Mouse (Mus musculus) small intestine, adult 2 months (tissue): ENCODE results near the gene Pacrg. TPM values are rescaled to one million over a fixed set of nuclear protein-coding genes. Genes with fewer than 3 reads are reported as not detected.

Source experiments
- H3K27ac ChIP-seq: fragments of 200-500 bp; 2 replicates; pipeline ENCODE4 v1.5.1; 2012; ENCODE audit warnings: low read depth, low read length, control low read depth, inconsistent platforms; ENCODE audit not compliant: insufficient read depth
- H3K27me3 ChIP-seq: fragments of 200-500 bp; 2 replicates; pipeline ENCODE4 v1.6.1; 2012; ENCODE audit warnings: mild to moderate bottlenecking, moderate library complexity, low read length, inconsistent platforms; ENCODE audit not compliant: control insufficient read depth, insufficient read depth
- H3K36me3 ChIP-seq: fragments of 200-500 bp; 2 replicates; pipeline ENCODE4 v1.6.1; 2012; ENCODE audit warnings: mild to moderate bottlenecking, low read length, control low read depth, inconsistent platforms; ENCODE audit not compliant: control insufficient read depth, insufficient read depth
- H3K4me1 ChIP-seq: fragments of 200-500 bp; 2 replicates; pipeline ENCODE4 v1.6.1; 2012; ENCODE audit warnings: low read length, inconsistent platforms, mixed read lengths; ENCODE audit not compliant: control insufficient read depth, insufficient read depth, insufficient read length
- H3K4me3 ChIP-seq: fragments of 200-500 bp; 2 replicates; pipeline ENCODE4 v1.5.1; 2012; ENCODE audit warnings: low read depth, mild to moderate bottlenecking, control low read depth, inconsistent platforms, low read length, moderate library complexity
- CTCF ChIP-seq: fragments of 200-500 bp; IDR thresholded peaks from 2 replicates; pipeline ENCODE4 v1.5.1; 2012; ENCODE audit warnings: low read depth, mild to moderate bottlenecking, control low read depth, inconsistent platforms, low read length, moderate library complexity, mixed read lengths; ENCODE audit not compliant: insufficient replicate concordance, insufficient read length; ENCODE audit errors: extremely low read depth
- POLR2A ChIP-seq: fragments of 200-500 bp; IDR thresholded peaks from 2 replicates; pipeline ENCODE4 v1.6.1; 2012; ENCODE audit warnings: low read depth, mild to moderate bottlenecking, control low read depth, inconsistent platforms, low read length, moderate library complexity
- WGBS: fragments of 180-500 bp; shearing (Covaris S2); methylation state at CpG from one replicate; pipeline ENCODE4 v1.1.7; 2018; 5-methylcytosine and 5-hydroxymethylcytosine counted together
- polyA plus RNA-seq: library from polyadenylated mRNA; depleted of rRNA; stranded (reverse); fragments of >200 nt; gene quantifications from 2 replicates; pipeline ENCODE4 v1.2.3, GENCODE M21; 2012; rRNA removed

Pacrg gene
- not detected in 2 replicates for polyA plus RNA-seq

DNA sequence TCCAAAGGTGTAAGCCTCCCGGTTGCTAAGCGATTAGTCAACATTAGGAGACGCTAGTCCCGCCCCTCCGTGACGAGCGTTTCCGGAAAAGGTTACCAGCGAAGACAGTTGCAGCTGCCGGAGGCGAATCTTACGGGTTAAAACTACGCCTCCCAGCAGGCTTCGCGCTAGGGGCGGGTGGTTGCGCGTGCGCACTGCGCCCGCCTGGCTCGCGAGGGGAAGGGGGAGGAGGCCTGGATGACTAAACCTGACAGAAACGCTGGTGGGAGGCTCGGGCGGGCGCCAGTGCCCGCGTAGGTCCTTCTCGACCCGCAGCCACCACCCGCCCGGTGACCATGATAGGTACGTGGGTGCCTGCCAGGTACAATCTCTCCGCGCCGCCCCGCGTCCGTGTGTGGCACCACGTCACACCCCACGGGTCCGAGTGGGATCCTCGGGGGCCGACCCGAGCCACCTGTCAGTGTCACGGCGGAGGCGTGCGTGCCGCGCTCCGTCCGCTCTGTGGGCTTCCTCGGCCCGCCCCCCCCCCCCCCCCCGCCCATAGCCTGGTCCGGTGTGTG, at the start of gene Pacrg, which contains the start of gene Prkn:
Gene Pacrg (minus strand): TSS at position 164 of the 560 bp plus-strand sequence.
Gene Prkn (plus strand): TSS at position 237 of the 560 bp plus-strand sequence.
- H3K27ac ChIP-seq, result peak within 1 kb of the TSS; percentile 35; the same call in 1 of the 2 replicates
- H3K4me1 ChIP-seq, result no peaks in the 10 kb centered on the region
- no peaks in the 10 kb centered on the region for H3K27me3 ChIP-seq
- H3K36me3 ChIP-seq, result no peaks in the 10 kb centered on the region
- no peak; the same call in 1 of the 2 replicates for TF ChIP-seq CTCF
- TF ChIP-seq POLR2A, result peak; percentile 58
- H3K4me3 ChIP-seq, result peak within 1 kb of the TSS; percentile 98
- WGBS, result under 1% methylated on average over 56 of the region's 58 CpGs

GRCm38 (mm10) chr17:10887924-10888323, 47.8 kb upstream of the Pacrg start:
- Histone ChIP-seq H3K36me3 (no peaks in the 10 kb centered on the region), H3K27me3 (no peaks in the 10 kb centered on the region), H3K4me3 (no peak overlapping the region), H3K4me1 (no peaks in the 10 kb centered on the region), H3K27ac (no peak overlapping the region)
- WGBS, result 32% methylated on average over 4 of the region's 4 CpGs
- TF ChIP-seq CTCF (no peak), POLR2A (no peak)

DNA sequence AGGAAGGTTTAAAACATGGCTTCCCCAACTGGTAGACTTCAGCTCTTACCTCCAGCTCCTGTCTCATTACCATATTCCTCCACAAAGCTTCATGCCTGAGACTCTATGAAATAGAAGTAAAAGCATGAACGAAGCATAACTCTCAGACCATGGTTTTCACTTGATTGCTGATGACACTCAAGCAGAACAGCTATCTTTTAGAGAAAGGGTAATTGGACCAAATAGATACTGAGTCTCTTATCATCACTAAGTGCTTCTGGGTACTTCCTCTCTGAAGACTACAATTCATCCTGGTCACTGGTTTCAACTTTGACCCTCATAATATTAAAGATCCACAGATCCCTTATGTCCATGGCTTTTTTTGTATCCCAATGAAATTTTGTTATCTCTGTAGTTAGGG, 42.1 kb upstream of the Pacrg start:
- H3K27me3 ChIP-seq, result no peaks in the 10 kb centered on the region
- WGBS, result 72% methylated on average over 1 of the region's 1 CpGs
- TF ChIP-seq POLR2A (no peak), CTCF (no peak)
- H3K36me3 ChIP-seq, result no peaks in the 10 kb centered on the region
- no peaks in the 10 kb centered on the region for H3K4me1 ChIP-seq
- H3K4me3 ChIP-seq, result no peak overlapping the region
- H3K27ac ChIP-seq, result no peak overlapping the region

GRCm38 (mm10) chr17:10878986-10879385, 38.9 kb upstream of the Pacrg start:
- H3K27ac ChIP-seq, result no peak overlapping the region
- no peaks in the 10 kb centered on the region for H3K36me3 ChIP-seq
- H3K4me1 ChIP-seq, result no peaks in the 10 kb centered on the region
- WGBS, result 80% methylated on average over 5 of the region's 5 CpGs
- no peaks in the 10 kb centered on the region for H3K27me3 ChIP-seq
- no peak for TF ChIP-seq POLR2A
- no peak for TF ChIP-seq CTCF
- no peak overlapping the region for H3K4me3 ChIP-seq

DNA sequence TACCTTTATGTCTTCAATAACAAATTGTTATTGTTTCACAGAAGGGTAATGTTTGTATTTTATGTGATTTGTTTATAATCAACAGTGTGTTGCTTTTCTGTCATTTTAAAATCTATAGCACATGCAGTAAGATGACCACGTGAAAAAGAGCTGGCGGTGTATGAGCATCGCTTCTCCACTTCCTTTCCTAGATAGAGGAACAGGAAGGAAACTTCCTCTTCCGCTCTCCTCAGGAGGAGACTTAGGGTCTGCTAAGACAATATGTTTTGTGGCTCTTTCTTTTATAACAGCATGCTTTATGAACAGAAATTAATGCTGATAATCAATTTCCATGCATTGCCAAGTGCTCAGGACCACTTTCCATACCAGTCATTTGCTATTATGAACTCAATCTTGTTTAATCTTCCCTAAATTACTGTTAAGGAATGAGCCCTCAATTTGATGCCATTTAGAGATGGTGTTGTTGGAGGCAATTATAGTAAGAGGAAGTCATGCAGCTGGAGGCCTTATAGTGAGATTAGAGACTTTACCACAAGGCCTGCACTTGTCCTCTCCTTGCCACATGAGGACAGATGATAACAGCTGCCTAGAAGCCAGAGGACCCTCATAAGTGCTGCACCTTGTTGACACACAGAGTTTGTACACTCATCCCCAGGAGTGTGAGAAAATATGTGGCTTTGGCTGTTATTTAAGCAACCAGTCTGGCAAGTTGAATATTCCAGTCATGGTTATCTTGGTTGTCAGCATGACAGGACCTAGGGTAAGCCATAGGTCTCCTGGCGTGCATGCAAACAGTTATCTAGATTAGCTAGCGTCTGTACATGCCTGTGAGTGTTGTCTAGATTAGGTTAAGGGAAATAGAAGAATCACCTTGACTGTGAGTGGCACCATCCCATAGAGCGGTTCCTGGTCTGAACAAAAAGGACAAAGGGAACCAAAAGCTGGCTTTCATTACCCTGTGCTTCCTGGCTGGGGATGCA, 34.4 kb upstream of the Pacrg start:
- Histone ChIP-seq H3K4me1 (no peaks in the 10 kb centered on the region), H3K36me3 (no peaks in the 10 kb centered on the region), H3K27me3 (no peaks in the 10 kb centered on the region), H3K27ac (no peak overlapping the region), H3K4me3 (no peak overlapping the region)
- whole genome bisulfite sequencing, result 61% methylated on average over 7 of the region's 7 CpGs
- no peak for TF ChIP-seq POLR2A
- TF ChIP-seq CTCF, result no peak

GRCm38 (mm10) chr17:10854207-10854606, 14.1 kb upstream of the Pacrg start:
- H3K4me1 ChIP-seq, result no peaks in the 10 kb centered on the region
- WGBS, result 86% methylated on average over 3 of the region's 3 CpGs
- H3K4me3 ChIP-seq, result no peak overlapping the region
- no peaks in the 10 kb centered on the region for H3K27me3 ChIP-seq
- no peak overlapping the region for H3K27ac ChIP-seq
- TF ChIP-seq POLR2A (no peak), CTCF (no peak)
- no peaks in the 10 kb centered on the region for H3K36me3 ChIP-seq

GRCm38 (mm10) chr17:10840731-10841201, 655 bp upstream of the Pacrg start:
- Histone ChIP-seq H3K4me1 (no peaks in the 10 kb centered on the region), H3K27me3 (no peaks in the 10 kb centered on the region), H3K36me3 (no peaks in the 10 kb centered on the region), H3K27ac (no peak overlapping the region), H3K4me3 (peak overlapping the region; percentile 98)
- peak; percentile 40; the same call in 1 of the 2 replicates for TF ChIP-seq CTCF
- no peak for TF ChIP-seq POLR2A
- WGBS, result 1% methylated on average over 20 of the region's 20 CpGs
